Mouse (Mus musculus): ENCODE data around the gene Eef2. TPM values are rescaled to one million over a fixed set of nuclear protein-coding genes. Genes with fewer than 3 reads are reported as not detected.

The Eef2 gene
- polyA plus RNA-seq, 1 experiment from 2014 or later = 435 TPM

Other genes starting within 250 kb of the Eef2 start
- gene Gadd45b, start 246.6 kb upstream of the Eef2 start, polyA plus RNA-seq (2015; fragmentation: Nextera tagmentation; extraction: Ambion mirVana) = 33.6 and 34.3 TPM in 2 replicates
- gene Gng7, start 161.7 kb upstream of the Eef2 start, polyA plus RNA-seq (2015; fragmentation: Nextera tagmentation; extraction: Ambion mirVana) = 1.4 TPM in 2 replicates
- gene Diras1, start 151.0 kb upstream of the Eef2 start, polyA plus RNA-seq (2015; fragmentation: Nextera tagmentation; extraction: Ambion mirVana) = 0.06 and 0.09 TPM in 2 replicates
- 9.6 and 10.8 TPM in 2 replicates for gene Slc39a3, start 139.2 kb upstream of the Eef2 start, polyA plus RNA-seq (2015; fragmentation: Nextera tagmentation; extraction: Ambion mirVana)
- 166 and 174 TPM in 2 replicates for gene Sgta, start 116.5 kb upstream of the Eef2 start, polyA plus RNA-seq (2015; fragmentation: Nextera tagmentation; extraction: Ambion mirVana)
- gene Thop1, start 106.6 kb upstream of the Eef2 start, polyA plus RNA-seq (2015; fragmentation: Nextera tagmentation; extraction: Ambion mirVana) = 29.8 and 31.4 TPM in 2 replicates
- 0.70 and 1.00 TPM in 2 replicates for gene Creb3l3, start 77.8 kb upstream of the Eef2 start, polyA plus RNA-seq (2015; fragmentation: Nextera tagmentation; extraction: Ambion mirVana)
- 143 and 152 TPM in 2 replicates for gene Map2k2, start 70.7 kb upstream of the Eef2 start, polyA plus RNA-seq (2015; fragmentation: Nextera tagmentation; extraction: Ambion mirVana)
- gene Zbtb7a, start 41.4 kb upstream of the Eef2 start, polyA plus RNA-seq (2015; fragmentation: Nextera tagmentation; extraction: Ambion mirVana) = 25.5 and 30.1 TPM in 2 replicates
- gene Pias4, start 8.7 kb upstream of the Eef2 start, polyA plus RNA-seq (2015; fragmentation: Nextera tagmentation; extraction: Ambion mirVana) = 34.7 and 37.5 TPM in 2 replicates
- 33.9 and 40.2 TPM in 2 replicates for gene Dapk3, start 6.4 kb downstream of the Eef2 start, polyA plus RNA-seq (2015; fragmentation: Nextera tagmentation; extraction: Ambion mirVana)
- 0.11 TPM in 2 replicates for gene 4930442H23Rik, start 7.2 kb downstream of the Eef2 start, polyA plus RNA-seq (2015; fragmentation: Nextera tagmentation; extraction: Ambion mirVana)
- 11.9 and 14.6 TPM in 2 replicates for gene Nmrk2, start 25.4 kb downstream of the Eef2 start, polyA plus RNA-seq (2015; fragmentation: Nextera tagmentation; extraction: Ambion mirVana)
- 0.31 and 0.33 TPM in 2 replicates for gene Atcay, start 54.2 kb downstream of the Eef2 start, polyA plus RNA-seq (2015; fragmentation: Nextera tagmentation; extraction: Ambion mirVana)
- gene Zfr2, start 56.5 kb downstream of the Eef2 start, polyA plus RNA-seq (2015; fragmentation: Nextera tagmentation; extraction: Ambion mirVana) = 5.0 and 6.2 TPM in 2 replicates
- 2.6 and 2.7 TPM in 2 replicates for gene Matk, start 76.3 kb downstream of the Eef2 start, polyA plus RNA-seq (2015; fragmentation: Nextera tagmentation; extraction: Ambion mirVana)
- 230 TPM in 2 replicates for gene Mrpl54, start 90.3 kb downstream of the Eef2 start, polyA plus RNA-seq (2015; fragmentation: Nextera tagmentation; extraction: Ambion mirVana)
- gene Apba3, start 90.3 kb downstream of the Eef2 start, polyA plus RNA-seq (2015; fragmentation: Nextera tagmentation; extraction: Ambion mirVana) = 62.7 and 63.0 TPM in 2 replicates
- gene Tjp3, start 115.0 kb downstream of the Eef2 start, polyA plus RNA-seq (2015; fragmentation: Nextera tagmentation; extraction: Ambion mirVana) = 4.7 and 5.3 TPM in 2 replicates
- 31.3 and 33.2 TPM in 2 replicates for gene Pip5k1c, start 116.3 kb downstream of the Eef2 start, polyA plus RNA-seq (2015; fragmentation: Nextera tagmentation; extraction: Ambion mirVana)
- 28.1 and 29.6 TPM in 2 replicates for gene Cactin, start 144.5 kb downstream of the Eef2 start, polyA plus RNA-seq (2015; fragmentation: Nextera tagmentation; extraction: Ambion mirVana)
- 15.2 and 16.3 TPM in 2 replicates for gene Tbxa2r, start 152.1 kb downstream of the Eef2 start, polyA plus RNA-seq (2015; fragmentation: Nextera tagmentation; extraction: Ambion mirVana)
- gene Gipc3, start 166.6 kb downstream of the Eef2 start, polyA plus RNA-seq (2015; fragmentation: Nextera tagmentation; extraction: Ambion mirVana) = 0.08 and 0.11 TPM in 2 replicates
- gene Hmg20b, start 173.8 kb downstream of the Eef2 start, polyA plus RNA-seq (2015; fragmentation: Nextera tagmentation; extraction: Ambion mirVana) = 86.5 and 86.8 TPM in 2 replicates
- 16.5 and 17.6 TPM in 2 replicates for gene Mfsd12, start 180.9 kb downstream of the Eef2 start, polyA plus RNA-seq (2015; fragmentation: Nextera tagmentation; extraction: Ambion mirVana)
- 1.8 and 1.9 TPM in 2 replicates for gene 4930404N11Rik, start 189.2 kb downstream of the Eef2 start, polyA plus RNA-seq (2015; fragmentation: Nextera tagmentation; extraction: Ambion mirVana)
- gene Fzr1, start 201.9 kb downstream of the Eef2 start, polyA plus RNA-seq (2015; fragmentation: Nextera tagmentation; extraction: Ambion mirVana) = 74.6 and 82.8 TPM in 2 replicates
- gene Dohh, start 207.8 kb downstream of the Eef2 start, polyA plus RNA-seq (2015; fragmentation: Nextera tagmentation; extraction: Ambion mirVana) = 83.4 and 86.2 TPM in 2 replicates
- gene Gm48551, start 207.8 kb downstream of the Eef2 start, polyA plus RNA-seq (2015; fragmentation: Nextera tagmentation; extraction: Ambion mirVana) = 2.1 and 2.6 TPM in 2 replicates
- 0.55 and 0.83 TPM in 2 replicates for gene Gm48552, start 212.4 kb downstream of the Eef2 start, polyA plus RNA-seq (2015; fragmentation: Nextera tagmentation; extraction: Ambion mirVana)
- gene Smim24, start 216.4 kb downstream of the Eef2 start, polyA plus RNA-seq (2015; fragmentation: Nextera tagmentation; extraction: Ambion mirVana) = 5.0 and 9.2 TPM in 2 replicates

All from heart, embryonic 16.5 days (tissue).